Mouse (Mus musculus) stomach, embryonic 16.5 days (tissue): Measurements from ENCODE around the gene Ppp5c. TPM values are rescaled to one million over a fixed set of nuclear protein-coding genes. Genes with fewer than 3 reads are reported as not detected.

Experiments
- ATAC-seq: fragments of 200-750 bp; cut with Nextera tagmentation; 2 replicates; pipeline ENCODE4 v1.8.0; 2017; ENCODE audit warnings: moderate number of reproducible peaks, moderate TSS enrichment; ENCODE audit not compliant: insufficient read depth, low FRiP score
- H3K27ac ChIP-seq: fragments of 300-500 bp; sonication (generic); 2 replicates; pipeline ENCODE4 v1.5.1; 2014; ENCODE audit warnings: low read length
- H3K27me3 ChIP-seq: fragments of 300-500 bp; sonication (generic); 2 replicates; pipeline ENCODE4 v1.6.1; 2014; ENCODE audit warnings: low read length, control low read depth, mixed read lengths; ENCODE audit not compliant: control insufficient read depth, insufficient read depth
- H3K36me3 ChIP-seq: fragments of 300-500 bp; sonication (generic); 2 replicates; pipeline ENCODE4 v1.6.1; 2014; ENCODE audit warnings: low read length; ENCODE audit not compliant: control insufficient read depth, insufficient read depth
- H3K4me1 ChIP-seq: fragments of 300-500 bp; sonication (generic); 2 replicates; pipeline ENCODE4 v1.6.1; 2014; ENCODE audit warnings: low read length, control low read depth, mixed read lengths; ENCODE audit not compliant: control insufficient read depth, insufficient read depth
- H3K4me2 ChIP-seq: fragments of 300-500 bp; sonication (generic); 2 replicates; pipeline ENCODE4 v1.6.1; 2014; ENCODE audit warnings: low read depth, low read length, mixed read lengths
- H3K4me3 ChIP-seq: fragments of 300-500 bp; sonication (generic); replicated peaks from 2 replicates; pipeline ENCODE4 v1.5.1; 2014; ENCODE audit warnings: mild to moderate bottlenecking, low read length
- H3K9ac ChIP-seq: fragments of 300-500 bp; sonication (generic); 2 replicates; pipeline ENCODE4 v1.6.1; 2014; ENCODE audit warnings: low read length
- H3K9me3 ChIP-seq: fragments of 300-500 bp; sonication (generic); replicated peaks from 2 replicates; pipeline ENCODE4 v1.6.1; 2016; ENCODE audit warnings: low read length, control low read depth; ENCODE audit not compliant: control insufficient read depth
- WGBS: fragments of 180-500 bp; shearing (Covaris S2); extraction: QIAGEN DNeasy Blood & Tissue Kit; methylation state at CpG from one replicate; pipeline ENCODE4 v1.1.7; 2014; 5-methylcytosine and 5-hydroxymethylcytosine counted together
- polyA plus RNA-seq: library from polyadenylated mRNA; unstranded; fragments of >200 nt; fragmentation: Nextera tagmentation; extraction: Ambion mirVana; gene quantifications from 2 replicates; pipeline ENCODE4 v1.2.1, GENCODE M21; 2015

The Ppp5c gene
- polyA plus RNA-seq, 1 experiment from 2014 or later, result 87.9 TPM

DNA sequence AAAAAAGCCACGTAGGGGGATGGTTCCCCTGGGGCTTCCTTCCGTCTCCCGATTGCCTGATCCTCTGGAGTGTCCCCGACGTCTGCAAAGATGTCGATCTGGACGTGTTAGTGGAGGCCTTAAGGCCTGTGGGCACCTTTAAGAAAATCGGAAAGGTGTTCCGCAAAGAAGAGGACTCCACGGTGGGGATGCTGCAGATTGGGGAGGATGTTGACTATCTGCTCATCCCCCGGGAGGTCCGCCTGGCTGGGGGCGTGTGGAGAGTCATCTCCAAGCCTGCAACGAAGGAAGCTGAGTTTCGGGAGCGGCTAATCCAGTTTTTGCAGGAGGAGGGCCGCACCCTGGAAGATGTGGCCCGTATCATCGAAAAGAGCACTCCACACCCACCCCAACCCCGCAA, 33.3 kb downstream of the Ppp5c start:
- Histone ChIP-seq H3K4me1 (peaks cover 65% of the 10 kb centered on the region), H3K9ac (peak overlapping the region; percentile 84), H3K27me3 (no peaks in the 10 kb centered on the region), H3K4me2 (peak overlapping the region; percentile 81), H3K36me3 (0 out of 2 replicates have a peak, but pooled peaks cover 7% of the 10 kb centered on the region), H3K4me3 (peak overlapping the region; percentile 61), H3K27ac (peak overlapping the region; percentile 89), H3K9me3 (no peaks in the 10 kb centered on the region)
- 3% methylated on average over 20 of the region's 20 CpGs for WGBS
- ATAC-seq, result no peak

GRCm38 (mm10) chr7:16993651-16994399, 33.9 kb downstream of the Ppp5c start:
- peak overlapping the region; percentile 61 for H3K4me3 ChIP-seq
- H3K27me3 ChIP-seq, result no peaks in the 10 kb centered on the region
- ATAC-seq, result peak; percentile 94
- no peaks in the 10 kb centered on the region for H3K9me3 ChIP-seq
- peak overlapping the region; percentile 89 for H3K27ac ChIP-seq
- peak overlapping the region; percentile 81 for H3K4me2 ChIP-seq
- WGBS, result 2% methylated on average over 27 of the region's 27 CpGs
- 0 out of 2 replicates have a peak, but pooled peaks cover 7% of the 10 kb centered on the region for H3K36me3 ChIP-seq
- H3K4me1 ChIP-seq, result peaks cover 65% of the 10 kb centered on the region
- H3K9ac ChIP-seq, result peak overlapping the region; percentile 84

DNA sequence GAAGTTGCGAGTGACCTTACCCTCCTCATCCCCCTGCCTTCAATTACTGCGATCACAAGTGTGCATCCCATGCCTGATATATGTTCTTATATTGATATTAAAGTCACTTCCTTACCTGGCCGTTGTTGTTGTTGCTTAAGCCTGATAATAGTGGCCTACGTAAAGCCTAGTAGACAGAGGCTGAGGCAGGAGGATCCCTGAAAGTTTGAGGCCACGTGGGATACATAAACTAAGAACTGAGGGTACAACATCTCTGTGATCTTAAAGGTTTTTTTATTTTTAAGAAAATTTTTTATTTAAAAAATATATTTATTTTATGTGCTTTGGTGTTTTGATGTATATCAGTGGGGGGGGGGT, 35.3 kb downstream of the Ppp5c start, which contains the start of gene Ccdc8:
Gene Ccdc8, plus strand, starts transcription at position 258 of the 357 bp plus-strand sequence.
- WGBS, result 92% methylated on average over 5 of the region's 5 CpGs
- ATAC-seq, result no peak
- peaks cover 66% of the 10 kb centered on the region for H3K4me1 ChIP-seq

GRCm38 (mm10) chr7:16991681-16992450, 35.9 kb downstream of the Ppp5c start:
- H3K4me3 ChIP-seq, result peak overlapping the region; percentile 4; the same call in 1 of the 2 replicates
- no peaks in the 10 kb centered on the region for H3K9me3 ChIP-seq
- peaks cover 64% of the 10 kb centered on the region for H3K4me1 ChIP-seq
- no peaks in the 10 kb centered on the region for H3K27me3 ChIP-seq
- peak overlapping the region; percentile 95 for H3K27ac ChIP-seq
- H3K36me3 ChIP-seq, result no peaks in the 10 kb centered on the region
- peak overlapping the region; percentile 55 for H3K9ac ChIP-seq
- WGBS, result 28% methylated on average over 18 of the region's 18 CpGs
- H3K4me2 ChIP-seq, result peak overlapping the region; percentile 42
- peak; percentile 73 for ATAC-seq

More for the DNA sequence above, 35.3 kb downstream of the Ppp5c start, which contains the start of gene Ccdc8:
- Histone ChIP-seq H3K4me2 (peak within 1 kb of the TSS; percentile 81), H3K36me3 (0 out of 2 replicates have a peak, but pooled peaks cover under 1% of the 10 kb centered on the region), H3K4me3 (peak within 1 kb of the TSS; percentile 61), H3K9ac (peak within 1 kb of the TSS; percentile 55), H3K27ac (peak within 1 kb of the TSS; percentile 95), H3K9me3 (no peaks in the 10 kb centered on the region), H3K27me3 (no peaks in the 10 kb centered on the region)

DNA sequence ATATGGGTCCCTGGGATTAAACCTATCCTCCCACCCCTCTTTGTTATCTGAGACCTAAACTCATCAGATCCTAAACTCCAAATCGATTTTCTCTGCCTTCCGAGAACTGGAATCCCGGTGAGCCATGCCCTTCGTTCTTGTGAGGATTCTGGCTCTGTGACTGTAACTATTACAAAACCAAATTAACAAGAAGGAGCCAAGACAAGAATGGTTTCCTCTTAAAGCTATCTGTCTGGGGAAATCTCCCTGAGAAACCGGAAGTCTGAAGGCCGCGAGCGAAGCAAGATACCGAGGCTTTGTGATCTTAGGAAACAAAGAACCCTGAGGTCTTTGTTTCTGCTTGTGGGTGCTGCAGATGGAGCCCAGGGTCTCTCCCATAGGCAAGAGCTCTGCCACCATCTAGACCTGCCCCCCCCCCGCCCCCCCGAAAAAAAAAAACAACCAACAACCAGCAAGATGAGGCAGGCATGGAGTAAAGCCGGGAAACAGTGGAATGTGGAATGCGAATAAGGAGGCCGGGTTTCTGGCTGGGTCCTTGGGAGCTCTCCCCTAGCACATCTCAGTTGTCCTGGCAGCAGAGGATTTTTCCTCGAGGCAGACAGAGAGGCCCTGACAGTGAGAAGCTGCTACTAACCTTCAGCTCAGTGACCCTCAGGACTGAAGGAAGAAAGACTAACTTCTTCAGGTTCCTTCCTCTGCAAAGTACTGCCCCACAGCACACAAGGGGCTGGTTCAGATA, 37.5 kb downstream of the Ppp5c start:
- Histone ChIP-seq H3K4me2 (peak overlapping the region; percentile 9; the same call in 1 of the 2 replicates), H3K4me3 (no peak overlapping the region), H3K9ac (peak overlapping the region; percentile 3), H3K27ac (peak overlapping the region; percentile 95), H3K27me3 (no peaks in the 10 kb centered on the region), H3K36me3 (no peaks in the 10 kb centered on the region), H3K4me1 (peaks cover 48% of the 10 kb centered on the region), H3K9me3 (no peaks in the 10 kb centered on the region)
- no peak for ATAC-seq
- 24% methylated on average over 15 of the region's 15 CpGs for WGBS

GRCm38 (mm10) chr7:16988405-16988804, 39.3 kb downstream of the Ppp5c start:
- H3K27ac ChIP-seq, result no peak overlapping the region; the same call in 1 of the 2 replicates
- H3K36me3 ChIP-seq, result no peaks in the 10 kb centered on the region
- ATAC-seq, result no peak; the same call in 1 of the 2 replicates
- H3K27me3 ChIP-seq, result no peaks in the 10 kb centered on the region
- H3K9ac ChIP-seq, result no peak overlapping the region
- no peak overlapping the region for H3K4me2 ChIP-seq
- 25% methylated on average over 3 of the region's 3 CpGs for WGBS
- no peaks in the 10 kb centered on the region for H3K9me3 ChIP-seq
- H3K4me3 ChIP-seq, result no peak overlapping the region
- peaks cover 42% of the 10 kb centered on the region for H3K4me1 ChIP-seq

GRCm38 (mm10) chr7:16987541-16988149, 40.1 kb downstream of the Ppp5c start:
- no peak for ATAC-seq
- 0 out of 2 replicates have a peak overlapping the region, but pooled peaks have one; percentile 15 for H3K9ac ChIP-seq
- H3K9me3 ChIP-seq, result no peaks in the 10 kb centered on the region
- no peak overlapping the region for H3K4me3 ChIP-seq
- peak overlapping the region; percentile 22; the same call in 1 of the 2 replicates for H3K27ac ChIP-seq
- H3K27me3 ChIP-seq, result no peaks in the 10 kb centered on the region
- H3K36me3 ChIP-seq, result no peaks in the 10 kb centered on the region
- no peak overlapping the region for H3K4me2 ChIP-seq
- 32% methylated on average over 7 of the region's 7 CpGs for WGBS
- peaks cover 39% of the 10 kb centered on the region for H3K4me1 ChIP-seq

DNA sequence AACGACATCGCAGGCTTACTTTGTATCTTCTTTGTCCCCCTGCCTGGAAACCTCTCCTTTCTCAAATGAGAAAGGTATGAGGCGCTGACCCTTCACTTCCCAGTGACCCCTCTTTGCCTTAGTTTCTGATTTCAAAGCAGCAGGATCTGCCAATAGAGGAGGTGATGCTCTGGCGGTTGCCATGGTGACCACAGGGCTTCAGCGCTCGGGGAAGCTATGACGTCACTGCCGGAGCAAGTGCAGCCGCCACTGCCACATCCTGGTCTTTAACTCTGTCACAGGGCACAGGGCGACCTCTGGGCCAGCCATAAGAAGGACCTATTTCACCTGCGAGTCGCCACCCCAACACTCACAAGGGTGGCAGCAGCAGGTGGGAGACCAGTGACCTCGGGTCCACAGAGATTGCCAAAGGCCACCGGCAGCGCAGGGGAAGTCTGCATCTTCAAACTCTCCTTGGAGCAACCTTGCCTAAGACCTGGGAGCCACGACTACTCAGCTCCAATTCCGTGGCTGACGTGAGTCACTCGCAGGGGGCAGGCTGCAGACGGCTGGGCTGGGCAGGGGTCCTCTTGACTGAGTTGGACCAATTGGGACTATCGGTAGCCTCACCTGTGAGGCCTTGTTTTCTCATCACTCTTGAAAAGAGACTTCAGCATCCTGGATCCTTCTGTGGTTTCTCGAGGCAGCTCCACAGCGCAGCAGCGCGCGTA, 44.7 kb downstream of the Ppp5c start, which contains the start of gene Gm42372:
Gene Gm42372, plus strand, starts transcription at position 228 of the 710 bp plus-strand sequence.
- no peaks in the 10 kb centered on the region for H3K27me3 ChIP-seq
- H3K4me1 ChIP-seq, result peaks cover 9% of the 10 kb centered on the region; the same call in 1 of the 2 replicates
- 31% methylated on average over 26 of the region's 26 CpGs for WGBS
- no peak within 1 kb of the TSS for H3K27ac ChIP-seq
- no peak for ATAC-seq
- no peaks in the 10 kb centered on the region for H3K36me3 ChIP-seq
- no peak within 1 kb of the TSS for H3K4me3 ChIP-seq
- H3K9me3 ChIP-seq, result no peaks in the 10 kb centered on the region
- no peak within 1 kb of the TSS for H3K4me2 ChIP-seq
- no peak within 1 kb of the TSS for H3K9ac ChIP-seq
